Mouse (Mus musculus): ENCODE results near the gene Pnpla5.
"Not testable (repeated sequence)": the region's sequence is repeated elsewhere in the genome, so short reads cannot be mapped to it uniquely, and the experiment has no call there.

Pnpla5 gene

DNA sequence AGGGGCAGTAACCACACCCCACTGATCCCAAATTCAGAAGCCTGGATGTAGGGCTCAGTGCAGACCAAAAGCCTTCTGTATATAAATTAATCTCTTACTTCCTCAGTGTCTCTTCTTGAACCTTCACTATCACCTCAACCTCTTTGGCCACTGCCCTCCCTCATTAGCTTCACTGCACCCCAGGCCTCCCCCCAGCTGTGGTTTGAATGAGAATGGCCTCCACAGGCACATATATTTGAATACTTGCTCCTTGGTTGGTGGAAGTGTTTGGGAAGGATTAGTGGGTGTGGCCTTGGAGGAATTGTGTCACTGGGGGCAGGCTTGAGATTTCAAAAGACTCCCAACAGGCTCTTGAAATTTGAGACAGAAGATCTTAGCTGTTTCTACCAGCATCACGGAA, 6.5 kb downstream of the Pnpla5 start:
- no peak for DNase-seq (ENCODE audit: low spot score)

GRCm38 (mm10) chr15:84115727-84116126, 7.2 kb downstream of the Pnpla5 start:
- DNase-seq (ENCODE audit: low spot score): no peak

GRCm38 (mm10) chr15:84113873-84114272, 9.1 kb downstream of the Pnpla5 start:
- no peak for DNase-seq (ENCODE audit: low spot score)

DNA sequence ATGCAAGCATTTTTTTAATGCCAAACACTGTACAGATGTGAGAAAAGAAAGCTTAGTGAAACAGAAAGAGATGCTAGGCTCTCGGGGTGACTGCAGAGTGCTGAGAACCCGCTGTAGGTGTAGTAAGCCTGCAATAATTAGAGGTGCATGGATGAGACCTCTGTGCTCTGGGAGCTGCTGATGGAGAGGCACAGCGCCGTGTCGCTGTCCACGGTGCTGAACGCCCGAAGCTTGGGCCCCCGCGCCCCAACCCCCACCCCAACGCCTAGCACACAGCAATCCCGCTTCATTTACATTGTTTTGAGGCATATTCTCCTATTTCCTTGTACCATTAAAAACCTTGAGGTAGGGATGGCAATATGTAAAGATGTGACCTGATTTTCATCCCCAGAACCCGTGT, 14.1 kb downstream of the Pnpla5 start:
- no peak for DNase-seq (ENCODE audit: low spot score)

- no peak for DNase-seq (ENCODE audit: low spot score)
These were observed 17.0 kb downstream of the Pnpla5 start for GRCm38 (mm10) chr15:84105924-84106500.

- no peak for DNase-seq (ENCODE audit: low spot score)
These were observed 17.7 kb downstream of the Pnpla5 start, which contains the start of gene Sult4a1 for GRCm38 (mm10) chr15:84105105-84105923. Gene Sult4a1 (minus strand): TSS chr15:84105754.

DNA sequence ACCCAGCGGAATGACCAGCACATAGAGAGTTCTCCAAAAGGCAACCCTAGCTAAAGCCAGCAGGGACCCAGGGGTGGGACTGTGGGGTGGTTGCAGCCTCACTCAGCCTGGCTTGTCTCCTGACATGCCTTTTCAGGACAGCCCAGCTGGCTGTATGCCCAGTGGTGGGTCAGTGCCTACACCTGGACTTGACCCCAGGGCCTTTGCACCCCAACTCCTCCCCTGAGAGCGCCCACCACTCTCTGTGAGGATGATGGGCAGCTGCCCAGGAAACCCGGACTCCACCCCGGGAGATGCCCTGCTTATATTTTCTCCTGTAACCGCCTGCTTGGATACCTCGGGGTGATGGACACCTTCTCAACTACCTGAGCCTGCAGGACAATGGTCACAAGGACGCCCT, 18.3 kb downstream of the Pnpla5 start:
- no peak for DNase-seq (ENCODE audit: low spot score)

- DNase-seq (ENCODE audit: low spot score): not testable (repeated sequence)
These were observed 25.4 kb downstream of the Pnpla5 start for GRCm38 (mm10) chr15:84097536-84097935.

GRCm38 (mm10) chr15:84096051-84096450, 26.9 kb downstream of the Pnpla5 start:
- DNase-seq (ENCODE audit: low spot score): no peak

GRCm38 (mm10) chr15:84094921-84095320, 28.1 kb downstream of the Pnpla5 start:
- no peak for DNase-seq (ENCODE audit: low spot score)

DNA sequence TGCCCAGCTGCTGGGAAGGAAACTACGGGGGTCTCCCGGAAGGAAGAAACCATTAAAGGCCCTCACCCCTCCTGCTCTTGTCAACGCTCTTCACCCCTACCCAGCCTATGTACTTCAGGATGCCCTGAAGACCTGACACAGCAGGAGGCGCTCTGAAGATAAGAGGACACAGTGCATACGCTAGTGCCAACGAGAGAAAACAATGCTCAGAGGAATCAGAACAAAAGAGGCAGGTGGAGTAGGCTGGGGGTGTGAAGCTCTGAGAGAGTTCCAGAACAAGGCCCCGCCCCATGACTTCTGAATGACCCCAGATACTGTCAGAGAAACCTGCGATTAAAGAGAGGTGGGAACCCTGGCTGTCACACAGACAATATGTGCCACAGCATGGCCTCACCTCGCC, 36.2 kb downstream of the Pnpla5 start:
- no peak for DNase-seq (ENCODE audit: low spot score)

DNA sequence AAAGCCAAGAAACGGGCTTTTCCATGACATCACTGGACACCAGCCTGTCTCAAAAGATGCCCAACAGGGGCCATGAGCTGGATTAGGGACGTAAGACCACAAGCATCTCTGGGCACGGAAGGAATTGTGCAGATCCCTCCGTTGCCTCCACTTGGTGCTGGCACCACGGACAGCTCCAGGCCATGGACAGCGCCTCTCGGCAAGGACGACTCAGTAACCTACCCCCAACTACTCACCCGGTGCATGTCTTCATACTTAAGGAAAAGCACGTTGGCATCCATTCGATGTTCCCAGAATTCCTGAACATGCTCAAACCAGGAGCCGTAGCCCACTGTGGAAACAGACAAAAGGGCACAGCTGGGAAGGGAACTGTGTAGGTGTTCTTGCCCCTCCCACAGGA, 36.6 kb downstream of the Pnpla5 start:
- DNase-seq (ENCODE audit: low spot score): no peak

DNA sequence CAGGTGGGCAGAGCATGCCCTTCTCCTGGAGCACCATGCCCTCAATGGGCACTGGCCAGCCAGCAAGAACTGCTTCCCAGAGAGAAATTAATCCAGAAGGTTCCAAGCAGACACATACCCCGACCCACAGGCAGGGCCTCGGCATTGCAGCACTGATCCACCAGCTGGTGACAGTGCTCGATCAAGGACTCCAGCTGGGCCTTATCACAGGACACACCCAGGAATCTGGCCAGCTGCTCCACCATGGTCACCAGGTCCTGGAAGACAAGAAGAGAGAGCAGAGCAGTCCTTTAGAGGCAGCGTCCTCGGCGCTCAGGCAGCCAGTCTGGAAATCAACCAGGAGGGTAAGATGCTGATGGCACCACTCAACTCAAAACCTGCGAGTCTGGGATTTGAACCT, 42.9 kb downstream of the Pnpla5 start:
- DNase-seq (ENCODE audit: low spot score): no peak

- DNase-seq (ENCODE audit: low spot score): no peak
These were observed 43.5 kb downstream of the Pnpla5 start for GRCm38 (mm10) chr15:84079519-84079918.

DNA sequence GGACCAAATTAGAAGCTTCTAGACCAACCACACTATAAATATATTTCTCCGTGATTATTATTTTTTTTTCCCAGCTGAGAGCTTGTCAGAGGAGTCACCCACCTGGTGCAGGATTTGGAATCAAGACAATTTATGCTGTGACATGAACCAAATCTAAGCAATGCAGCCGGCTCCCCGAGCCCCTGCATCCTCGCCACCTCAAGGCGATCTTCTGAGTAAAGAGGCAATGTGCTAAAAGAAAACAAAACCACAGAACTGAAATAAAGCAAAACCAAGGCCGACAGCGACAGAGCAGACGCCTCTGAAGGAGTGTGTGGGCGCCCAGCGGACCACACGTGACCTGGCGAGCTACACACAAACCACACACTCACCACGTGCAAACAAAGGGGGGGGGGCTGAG, 44.3 kb downstream of the Pnpla5 start:
- no peak for DNase-seq (ENCODE audit: low spot score)

- DNase-seq (ENCODE audit: low spot score): no peak
These were observed 45.8 kb downstream of the Pnpla5 start for GRCm38 (mm10) chr15:84077151-84077550.

DNA sequence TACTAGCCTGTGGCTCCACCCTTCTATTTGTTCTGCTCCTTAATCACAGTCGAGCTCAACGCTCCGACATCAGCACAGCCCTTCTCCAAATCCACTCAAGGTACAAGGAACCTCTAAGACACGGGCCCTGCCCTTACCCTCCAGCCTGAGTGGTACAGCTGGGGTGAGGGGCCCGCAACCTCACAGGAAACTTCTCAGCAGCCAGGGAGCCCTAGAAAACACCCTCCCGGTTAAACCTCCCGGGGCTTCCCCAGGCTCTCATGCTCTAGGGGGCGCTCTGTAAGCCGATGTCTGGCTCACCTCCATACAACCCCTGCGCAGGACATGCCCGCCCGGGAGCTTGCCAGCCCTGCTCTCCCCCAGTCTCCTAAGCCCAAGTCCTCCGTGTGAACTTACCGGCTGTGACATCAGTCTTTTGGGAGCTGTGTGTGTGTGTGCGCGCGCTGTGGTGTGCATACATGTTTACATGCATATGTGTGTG, 48.2 kb downstream of the Pnpla5 start:
- DNase-seq (ENCODE audit: low spot score): no peak

DNA sequence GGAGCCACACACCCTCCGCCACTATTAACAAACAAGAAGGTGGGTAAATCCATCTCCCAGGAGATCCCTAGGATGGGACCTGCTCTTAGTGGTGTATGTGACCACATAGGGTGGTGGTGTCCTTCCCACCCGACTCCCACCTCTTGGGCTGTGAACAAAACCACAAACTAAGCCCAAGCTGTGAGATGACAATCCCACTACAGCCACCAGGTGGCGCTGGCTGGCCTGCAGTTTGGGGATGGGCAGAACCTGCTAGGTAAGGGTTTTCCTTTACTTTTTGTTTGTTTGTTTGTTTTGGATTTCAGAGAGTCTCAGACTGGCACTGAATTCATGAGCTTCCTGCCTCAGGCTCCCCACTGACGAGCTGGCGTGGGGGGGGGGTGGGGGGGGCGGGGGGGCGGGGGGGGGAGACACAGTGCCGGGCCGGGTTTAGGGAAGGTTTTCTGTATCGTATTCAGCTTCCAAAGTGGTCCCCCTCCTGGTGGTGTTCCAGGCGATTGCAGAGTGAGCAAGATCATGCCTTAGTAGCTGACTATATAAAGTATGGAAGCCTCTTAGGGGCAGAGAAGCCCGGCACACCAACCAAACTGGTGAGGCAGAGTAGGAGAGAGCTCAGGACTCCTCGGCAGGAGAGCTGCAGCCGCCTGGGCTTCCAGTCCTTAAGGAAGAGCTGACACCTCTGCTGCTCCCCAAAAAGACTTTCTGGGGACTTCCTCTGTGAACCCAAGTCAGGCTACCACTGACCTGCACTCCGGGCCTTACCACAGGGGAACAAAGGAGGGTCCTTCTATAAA, 48.9 kb downstream of the Pnpla5 start:
- DNase-seq (ENCODE audit: low spot score): peak; percentile 41

- DNase-seq (ENCODE audit: low spot score): no peak
These were observed 49.9 kb downstream of the Pnpla5 start for GRCm38 (mm10) chr15:84073058-84073457.

GRCm38 (mm10) chr15:84072226-84072625, 50.7 kb downstream of the Pnpla5 start:
- DNase-seq (ENCODE audit: low spot score): no peak

- DNase-seq (ENCODE audit: low spot score): no peak
These were observed 52.8 kb downstream of the Pnpla5 start for GRCm38 (mm10) chr15:84070116-84070676.

- no peak for DNase-seq (ENCODE audit: low spot score)
These were observed 53.4 kb downstream of the Pnpla5 start for GRCm38 (mm10) chr15:84069455-84070050.

Measured in ovary, postnatal 10 days (tissue).